Mouse (Mus musculus): Measurements from ENCODE around the gene Prkcd. TPM values are rescaled to one million over a fixed set of nuclear protein-coding genes. Genes with fewer than 3 reads are reported as not detected.
"Not testable (repeated sequence)": the region's sequence is repeated elsewhere in the genome, so short reads cannot be mapped to it uniquely, and the experiment has no call there.

Prkcd gene
- polyA plus RNA-seq, 1 experiment from 2014 or later, result 21.9 TPM

DNA sequence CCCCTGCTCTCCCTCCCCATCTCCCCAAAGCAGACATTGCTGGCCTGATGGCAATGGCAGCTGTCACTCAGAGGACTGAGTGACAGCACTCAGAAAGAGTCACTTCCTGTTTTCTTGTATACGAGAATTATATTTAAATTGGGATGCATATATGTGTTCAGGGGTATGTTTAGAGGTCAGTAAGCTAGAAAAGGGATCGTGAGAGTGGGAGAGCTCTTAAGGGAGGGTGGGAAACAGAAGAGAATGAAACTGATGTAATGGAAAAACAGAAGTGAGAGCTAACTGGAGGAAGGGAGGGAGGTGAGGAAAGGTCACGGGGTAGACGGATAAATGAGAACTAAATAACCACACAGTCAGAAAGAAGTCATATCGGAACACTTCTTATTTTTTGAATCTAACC lies 46.8 kb downstream of the Prkcd start:
- no peak overlapping the region for H3K9ac ChIP-seq
- no peak overlapping the region for H3K4me2 ChIP-seq
- no peak overlapping the region for H3K27ac ChIP-seq
- H3K4me3 ChIP-seq, result no peak overlapping the region
- 87% methylated on average over 5 of the region's 5 CpGs for WGBS
- no peaks in the 10 kb centered on the region for H3K27me3 ChIP-seq
- H3K36me3 ChIP-seq (ENCODE audit: poor library complexity, severe bottlenecking), result peaks cover 23% of the 10 kb centered on the region
- H3K4me1 ChIP-seq, result 0 out of 2 replicates have a peak, but pooled peaks cover under 1% of the 10 kb centered on the region
- ATAC-seq, result no peak
- no peaks in the 10 kb centered on the region for H3K9me3 ChIP-seq (replicated peaks)

DNA sequence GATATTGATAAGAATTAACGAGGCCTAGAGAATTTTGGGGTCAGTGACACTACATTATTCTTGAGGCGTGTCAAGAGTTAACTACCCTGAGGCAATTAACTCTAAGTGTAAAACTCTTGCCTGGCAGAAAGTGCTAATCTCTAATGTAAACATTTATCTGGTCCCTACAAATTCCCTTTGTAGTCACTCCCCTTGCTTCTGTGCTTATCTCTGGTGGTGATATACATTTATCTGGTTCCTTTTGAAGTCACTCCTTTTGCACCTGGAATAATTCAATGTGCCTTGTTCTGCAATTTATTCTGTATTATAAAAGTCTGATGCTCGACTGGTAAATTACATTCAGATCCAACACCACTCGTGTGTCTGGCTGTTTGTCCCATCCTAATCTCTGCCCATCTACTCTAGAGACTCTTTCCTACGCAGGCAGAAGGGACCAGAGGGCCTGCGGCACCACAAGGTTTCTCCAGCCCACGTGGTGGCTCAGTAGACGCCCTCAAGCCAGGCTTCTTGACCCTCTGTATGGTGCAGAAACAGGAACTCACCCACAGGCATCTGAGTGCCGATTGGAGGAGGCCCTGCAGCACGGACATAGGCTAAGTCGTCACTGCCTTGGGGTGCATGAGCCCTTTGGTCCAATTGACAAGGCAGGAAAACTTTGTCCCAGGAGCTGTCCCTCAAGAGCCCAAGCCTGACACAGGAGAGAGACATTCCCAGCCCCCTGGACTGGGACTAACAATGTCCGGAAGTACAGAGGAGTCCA lies 48.5 kb downstream of the Prkcd start:
- not testable (repeated sequence) for H3K27me3 ChIP-seq; H3K4me2 ChIP-seq; H3K9me3 ChIP-seq (replicated peaks); H3K4me1 ChIP-seq; H3K27ac ChIP-seq; H3K4me3 ChIP-seq; H3K9ac ChIP-seq; ATAC-seq
- WGBS, result 64% methylated on average over 10 of the region's 12 CpGs
- H3K36me3 ChIP-seq (ENCODE audit: poor library complexity, severe bottlenecking), result peaks cover 39% of the 10 kb centered on the region

- Histone ChIP-seq H3K27me3 (no peaks in the 10 kb centered on the region), H3K4me2 (no peak overlapping the region), H3K27ac (no peak overlapping the region), H3K4me3 (no peak overlapping the region), H3K9ac (no peak overlapping the region), H3K9me3 (replicated peaks) (no peaks in the 10 kb centered on the region), H3K4me1 (no peaks in the 10 kb centered on the region), H3K36me3 (ENCODE audit: poor library complexity, severe bottlenecking) (peaks cover 52% of the 10 kb centered on the region)
- no peak for ATAC-seq
- 83% methylated on average over 5 of the region's 5 CpGs for WGBS
Measured at GRCm38 (mm10) chr14:30576260-30576659, 49.8 kb downstream of the Prkcd start.

DNA sequence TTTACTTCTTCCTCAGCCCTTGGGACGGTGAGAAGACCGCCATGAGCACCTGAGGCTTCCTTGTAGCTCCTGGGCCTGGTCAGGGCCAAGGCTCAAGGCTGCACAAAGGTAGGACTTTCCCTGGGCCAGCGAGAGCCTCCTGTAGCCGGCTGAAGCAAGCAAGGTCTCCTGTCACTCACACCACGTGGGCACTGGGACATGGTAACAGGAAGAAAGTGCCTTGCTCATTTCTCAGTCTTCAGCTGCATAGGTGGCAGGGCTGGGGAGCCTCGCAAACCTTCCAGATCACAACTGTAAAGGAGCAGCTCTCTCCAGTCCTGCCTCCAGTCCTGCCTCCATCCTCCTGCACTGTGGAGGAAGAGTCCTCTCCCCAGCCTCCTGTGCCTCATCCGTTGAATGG lies 50.2 kb downstream of the Prkcd start:
- 79% methylated on average over 7 of the region's 7 CpGs for WGBS
- no peaks in the 10 kb centered on the region for H3K4me1 ChIP-seq
- no peak for ATAC-seq
- H3K9me3 ChIP-seq (replicated peaks), result no peaks in the 10 kb centered on the region
- no peak overlapping the region for H3K27ac ChIP-seq
- peaks cover 56% of the 10 kb centered on the region for H3K36me3 ChIP-seq (ENCODE audit: poor library complexity, severe bottlenecking)
- no peak overlapping the region for H3K4me2 ChIP-seq
- no peak overlapping the region for H3K9ac ChIP-seq
- H3K27me3 ChIP-seq, result no peaks in the 10 kb centered on the region
- H3K4me3 ChIP-seq, result no peak overlapping the region

- Histone ChIP-seq H3K36me3 (ENCODE audit: poor library complexity, severe bottlenecking) (peaks cover 72% of the 10 kb centered on the region), H3K4me3 (no peak overlapping the region), H3K4me2 (no peak overlapping the region), H3K27ac (peak overlapping the region; percentile 14; the same call in 1 of the 2 replicates), H3K4me1 (no peaks in the 10 kb centered on the region), H3K27me3 (no peaks in the 10 kb centered on the region), H3K9me3 (replicated peaks) (no peaks in the 10 kb centered on the region), H3K9ac (no peak overlapping the region)
- 65% methylated on average over 6 of the region's 6 CpGs for WGBS
- peak; percentile 67; the same call in 1 of the 2 replicates for ATAC-seq
Measured at GRCm38 (mm10) chr14:30573983-30574584, 51.9 kb downstream of the Prkcd start.

DNA sequence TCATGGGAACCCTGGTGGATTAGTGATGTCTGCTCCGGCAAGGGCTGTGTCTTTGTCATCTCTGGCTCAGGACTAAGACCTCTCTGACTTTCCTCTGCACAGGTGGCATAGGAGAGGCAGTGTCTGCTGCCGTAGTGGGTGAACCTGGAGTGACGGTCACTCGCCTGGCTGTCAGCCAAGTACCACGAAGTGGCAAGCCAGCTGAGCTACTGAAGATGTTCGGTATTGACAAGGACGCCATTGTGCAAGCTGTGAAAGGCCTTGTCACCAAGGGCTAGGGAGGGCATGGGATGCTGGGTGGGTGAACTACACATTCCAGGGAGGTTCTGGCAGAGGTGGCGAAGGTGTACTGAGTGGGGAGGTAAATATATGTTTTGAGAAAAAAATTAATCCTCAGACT lies 52.8 kb downstream of the Prkcd start:
- Histone ChIP-seq H3K27ac (no peak overlapping the region), H3K4me2 (no peak overlapping the region), H3K9ac (no peak overlapping the region), H3K9me3 (replicated peaks) (no peaks in the 10 kb centered on the region), H3K27me3 (no peaks in the 10 kb centered on the region), H3K36me3 (ENCODE audit: poor library complexity, severe bottlenecking) (peaks cover 81% of the 10 kb centered on the region), H3K4me1 (no peaks in the 10 kb centered on the region), H3K4me3 (no peak overlapping the region)
- WGBS, result 60% methylated on average over 8 of the region's 8 CpGs
- ATAC-seq, result no peak

GRCm38 (mm10) chr14:30572253-30572652 lies 53.8 kb downstream of the Prkcd start:
- H3K36me3 ChIP-seq (ENCODE audit: poor library complexity, severe bottlenecking), result peaks cover 91% of the 10 kb centered on the region
- 92% methylated on average over 10 of the region's 10 CpGs for WGBS
- ATAC-seq, result no peak

GRCm38 (mm10) chr14:30570303-30570702 lies 55.7 kb downstream of the Prkcd start:
- H3K9me3 ChIP-seq (replicated peaks), result no peaks in the 10 kb centered on the region
- H3K4me3 ChIP-seq, result no peak overlapping the region
- no peak overlapping the region for H3K27ac ChIP-seq
- H3K9ac ChIP-seq, result no peak overlapping the region
- no peak overlapping the region for H3K4me2 ChIP-seq
- H3K4me1 ChIP-seq, result no peaks in the 10 kb centered on the region
- peaks cover 98% of the 10 kb centered on the region for H3K36me3 ChIP-seq (ENCODE audit: poor library complexity, severe bottlenecking)
- H3K27me3 ChIP-seq, result no peaks in the 10 kb centered on the region
- no peak for ATAC-seq
- 93% methylated on average over 9 of the region's 9 CpGs for WGBS

More at GRCm38 (mm10) chr14:30572253-30572652, 53.8 kb downstream of the Prkcd start:
- Histone ChIP-seq H3K9ac (no peak overlapping the region), H3K4me2 (no peak overlapping the region), H3K27me3 (no peaks in the 10 kb centered on the region), H3K4me3 (no peak overlapping the region), H3K9me3 (replicated peaks) (no peaks in the 10 kb centered on the region), H3K27ac (no peak overlapping the region), H3K4me1 (no peaks in the 10 kb centered on the region)

DNA sequence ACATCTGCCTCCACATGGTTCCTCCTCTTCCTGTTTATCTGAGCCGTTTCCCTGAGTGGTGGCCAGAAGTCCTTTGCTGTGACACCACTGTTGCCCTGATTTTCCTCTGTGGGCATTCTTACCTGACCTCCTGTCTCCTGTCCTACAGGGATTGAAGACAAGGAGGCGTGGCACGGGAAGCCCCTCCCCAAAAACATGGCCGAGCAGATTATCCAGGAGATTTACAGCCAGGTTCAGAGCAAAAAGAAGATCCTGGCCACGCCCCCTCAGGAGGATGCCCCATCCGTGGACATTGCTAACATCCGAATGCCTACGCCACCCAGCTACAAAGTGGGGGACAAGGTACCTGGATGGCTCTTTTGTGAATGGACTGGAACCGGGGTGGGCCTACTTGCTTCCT lies 58.0 kb downstream of the Prkcd start:
- no peak for ATAC-seq
- WGBS, result 88% methylated on average over 9 of the region's 9 CpGs
- H3K27ac ChIP-seq, result no peak overlapping the region
- no peaks in the 10 kb centered on the region for H3K27me3 ChIP-seq
- H3K9me3 ChIP-seq (replicated peaks), result no peaks in the 10 kb centered on the region
- H3K9ac ChIP-seq, result no peak overlapping the region
- peaks cover 96% of the 10 kb centered on the region for H3K36me3 ChIP-seq (ENCODE audit: poor library complexity, severe bottlenecking)
- no peaks in the 10 kb centered on the region for H3K4me1 ChIP-seq
- no peak overlapping the region for H3K4me2 ChIP-seq
- no peak overlapping the region for H3K4me3 ChIP-seq

GRCm38 (mm10) chr14:30566317-30566716 lies 59.7 kb downstream of the Prkcd start:
- no peak overlapping the region for H3K4me3 ChIP-seq

DNA sequence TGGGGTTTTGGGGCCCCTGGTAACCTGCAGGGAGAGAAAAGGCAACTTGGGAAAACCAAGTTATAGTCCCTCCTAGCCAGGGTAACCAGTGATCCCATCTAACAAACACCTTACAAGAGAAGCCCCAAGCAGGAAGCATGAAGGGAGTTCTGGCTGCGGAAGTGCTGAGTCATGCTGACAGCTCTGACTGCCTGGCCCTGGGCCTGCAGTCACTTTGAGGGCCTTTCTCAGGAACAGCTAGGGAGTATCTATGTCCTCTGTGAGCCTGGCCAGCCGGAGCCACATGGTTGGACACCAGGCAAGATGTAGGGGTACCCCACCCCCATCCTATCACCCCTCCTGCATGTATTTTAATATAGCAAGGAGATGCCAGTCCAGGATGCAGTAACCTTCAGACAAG lies 61.6 kb downstream of the Prkcd start:
- Histone ChIP-seq H3K4me3 (no peak overlapping the region), H3K36me3 (ENCODE audit: poor library complexity, severe bottlenecking) (peaks cover 84% of the 10 kb centered on the region), H3K9ac (no peak overlapping the region), H3K4me1 (peaks cover 17% of the 10 kb centered on the region), H3K27ac (no peak overlapping the region), H3K4me2 (no peak overlapping the region), H3K9me3 (replicated peaks) (no peaks in the 10 kb centered on the region), H3K27me3 (no peaks in the 10 kb centered on the region)
- no peak for ATAC-seq
- 100% methylated on average over 2 of the region's 2 CpGs for WGBS

More at GRCm38 (mm10) chr14:30566317-30566716, 59.7 kb downstream of the Prkcd start:
- WGBS, result 96% methylated on average over 6 of the region's 6 CpGs
- Histone ChIP-seq H3K9me3 (replicated peaks) (no peaks in the 10 kb centered on the region), H3K4me1 (peaks cover 7% of the 10 kb centered on the region), H3K36me3 (ENCODE audit: poor library complexity, severe bottlenecking) (peaks cover 84% of the 10 kb centered on the region), H3K9ac (no peak overlapping the region), H3K27me3 (no peaks in the 10 kb centered on the region), H3K4me2 (no peak overlapping the region), H3K27ac (no peak overlapping the region)
- ATAC-seq, result no peak

GRCm38 (mm10) chr14:30562343-30562742 lies 63.7 kb downstream of the Prkcd start:
- Histone ChIP-seq H3K27me3 (no peaks in the 10 kb centered on the region), H3K9ac (no peak overlapping the region), H3K4me1 (peaks cover 24% of the 10 kb centered on the region), H3K27ac (no peak overlapping the region), H3K4me2 (no peak overlapping the region), H3K4me3 (no peak overlapping the region), H3K9me3 (replicated peaks) (no peaks in the 10 kb centered on the region), H3K36me3 (ENCODE audit: poor library complexity, severe bottlenecking) (peaks cover 83% of the 10 kb centered on the region)
- ATAC-seq, result no peak
